Mouse (Mus musculus): ENCODE measurements around the gene Clec2g. TPM values are rescaled to one million over a fixed set of nuclear protein-coding genes. Genes with fewer than 3 reads are reported as not detected.
"Not testable (repeated sequence)": the region's sequence is repeated elsewhere in the genome, so short reads cannot be mapped to it uniquely, and the experiment has no call there.

Gene Clec2g
- not detected in 2 replicates for polyA plus RNA-seq (2012; rRNA removed)

GRCm38 (mm10) chr6:128934081-128934480 lies at the start of gene Clec2g:
Clec2g (plus strand) TSS chr6:128934381.
- not testable (repeated sequence) for H3K27me3 ChIP-seq (ENCODE audit: control insufficient read depth, insufficient read depth, low read length); H3K4me1 ChIP-seq (ENCODE audit: control insufficient read depth, insufficient read depth, insufficient read length, low read length); H3K27ac ChIP-seq (ENCODE audit: insufficient read depth, low read depth, low read length); H3K36me3 ChIP-seq (ENCODE audit: control insufficient read depth, insufficient read depth, low read length); H3K4me3 ChIP-seq (ENCODE audit: low read depth, low read length)
- 88% methylated on average over 4 of the region's 4 CpGs for WGBS

GRCm38 (mm10) chr6:128887091-128887790 lies 46.9 kb upstream of the Clec2g start, which contains the start of gene Clec2i:
Clec2i (plus strand) TSS chr6:128887588.
- peak within 1 kb of the TSS; percentile 22; the same call in 1 of the 2 replicates for H3K27ac ChIP-seq (ENCODE audit: insufficient read depth, low read depth, low read length)
- not testable (repeated sequence) for H3K36me3 ChIP-seq (ENCODE audit: control insufficient read depth, insufficient read depth, low read length); H3K4me1 ChIP-seq (ENCODE audit: control insufficient read depth, insufficient read depth, insufficient read length, low read length); H3K27me3 ChIP-seq (ENCODE audit: control insufficient read depth, insufficient read depth, low read length)
- peak within 1 kb of the TSS; percentile 51 for H3K4me3 ChIP-seq (ENCODE audit: low read depth, low read length)
- WGBS: 80% methylated on average over 6 of the region's 6 CpGs

GRCm38 (mm10) chr6:128888834-128889233 lies 45.3 kb upstream of the Clec2g start:
- Histone ChIP-seq H3K36me3 (ENCODE audit: control insufficient read depth, insufficient read depth, low read length) (no peaks in the 10 kb centered on the region), H3K4me1 (ENCODE audit: control insufficient read depth, insufficient read depth, insufficient read length, low read length) (no peaks in the 10 kb centered on the region), H3K27ac (ENCODE audit: insufficient read depth, low read depth, low read length) (no peak overlapping the region), H3K27me3 (ENCODE audit: control insufficient read depth, insufficient read depth, low read length) (no peaks in the 10 kb centered on the region), H3K4me3 (ENCODE audit: low read depth, low read length) (no peak overlapping the region)
- TF ChIP-seq POLR2A (IDR thresholded peaks at IDR 0.05; ENCODE audit: low read depth, low read length) (no peak), CTCF (IDR thresholded peaks at IDR 0.05; ENCODE audit: extremely low read depth, insufficient read length, insufficient replicate concordance, low read depth, low read length) (no peak)
- 81% methylated on average over 5 of the region's 5 CpGs for WGBS

- 79% methylated on average over 2 of the region's 2 CpGs for WGBS
- Histone ChIP-seq H3K36me3 (ENCODE audit: control insufficient read depth, insufficient read depth, low read length) (no peaks in the 10 kb centered on the region), H3K27ac (ENCODE audit: insufficient read depth, low read depth, low read length) (peak within 1 kb of the TSS; percentile 65; the same call in 1 of the 2 replicates), H3K4me1 (ENCODE audit: control insufficient read depth, insufficient read depth, insufficient read length, low read length) (no peaks in the 10 kb centered on the region), H3K4me3 (ENCODE audit: low read depth, low read length) (no peak within 1 kb of the TSS), H3K27me3 (ENCODE audit: control insufficient read depth, insufficient read depth, low read length) (no peaks in the 10 kb centered on the region)
- TF ChIP-seq CTCF (IDR thresholded peaks at IDR 0.05; ENCODE audit: extremely low read depth, insufficient read length, insufficient replicate concordance, low read depth, low read length): no peak
- TF ChIP-seq POLR2A (IDR thresholded peaks at IDR 0.05; ENCODE audit: low read depth, low read length): no peak
Measured at GRCm38 (mm10) chr6:128890948-128891355, 43.2 kb upstream of the Clec2g start, which contains the start of gene BC035044. BC035044 (minus strand) TSS chr6:128891126.

GRCm38 (mm10) chr6:128895404-128896001 lies 38.7 kb upstream of the Clec2g start:
- no peak overlapping the region for H3K27ac ChIP-seq (ENCODE audit: insufficient read depth, low read depth, low read length)
- H3K36me3 ChIP-seq (ENCODE audit: control insufficient read depth, insufficient read depth, low read length): no peaks in the 10 kb centered on the region
- WGBS: 79% methylated on average over 3 of the region's 3 CpGs
- TF ChIP-seq CTCF (IDR thresholded peaks at IDR 0.05; ENCODE audit: extremely low read depth, insufficient read length, insufficient replicate concordance, low read depth, low read length) (no peak), POLR2A (IDR thresholded peaks at IDR 0.05; ENCODE audit: low read depth, low read length) (no peak)
- no peaks in the 10 kb centered on the region for H3K27me3 ChIP-seq (ENCODE audit: control insufficient read depth, insufficient read depth, low read length)
- H3K4me1 ChIP-seq (ENCODE audit: control insufficient read depth, insufficient read depth, insufficient read length, low read length): no peaks in the 10 kb centered on the region
- H3K4me3 ChIP-seq (ENCODE audit: low read depth, low read length): no peak overlapping the region

GRCm38 (mm10) chr6:128900044-128900443 lies 34.1 kb upstream of the Clec2g start:
- WGBS: 92% methylated on average over 2 of the region's 2 CpGs
- Histone ChIP-seq H3K4me3 (ENCODE audit: low read depth, low read length) (no peak overlapping the region), H3K27ac (ENCODE audit: insufficient read depth, low read depth, low read length) (no peak overlapping the region), H3K27me3 (ENCODE audit: control insufficient read depth, insufficient read depth, low read length) (no peaks in the 10 kb centered on the region), H3K36me3 (ENCODE audit: control insufficient read depth, insufficient read depth, low read length) (no peaks in the 10 kb centered on the region), H3K4me1 (ENCODE audit: control insufficient read depth, insufficient read depth, insufficient read length, low read length) (no peaks in the 10 kb centered on the region)
- TF ChIP-seq CTCF (IDR thresholded peaks at IDR 0.05; ENCODE audit: extremely low read depth, insufficient read length, insufficient replicate concordance, low read depth, low read length) (no peak), POLR2A (IDR thresholded peaks at IDR 0.05; ENCODE audit: low read depth, low read length) (no peak)

GRCm38 (mm10) chr6:128900796-128901552 lies 33.2 kb upstream of the Clec2g start:
- H3K27me3 ChIP-seq (ENCODE audit: control insufficient read depth, insufficient read depth, low read length); H3K27ac ChIP-seq (ENCODE audit: insufficient read depth, low read depth, low read length); H3K4me3 ChIP-seq (ENCODE audit: low read depth, low read length); H3K4me1 ChIP-seq (ENCODE audit: control insufficient read depth, insufficient read depth, insufficient read length, low read length); H3K36me3 ChIP-seq (ENCODE audit: control insufficient read depth, insufficient read depth, low read length): not testable (repeated sequence)
- 84% methylated on average over 6 of the region's 6 CpGs for WGBS
